Mouse (Mus musculus): ENCODE results near the gene Mturn.

Mturn gene

GRCm38 (mm10) chr6:54698691-54699476 is 17.5 kb downstream of the Mturn start:
- no peak for DNase-seq (ENCODE audit: low read depth, low spot score)

- DNase-seq (ENCODE audit: low read depth, low spot score) = no peak
Observed at GRCm38 (mm10) chr6:54699477-54700056, 18.1 kb downstream of the Mturn start.

GRCm38 (mm10) chr6:54700516-54700915 is 19.1 kb downstream of the Mturn start:
- no peak for DNase-seq (ENCODE audit: low read depth, low spot score)

- no peak for DNase-seq (ENCODE audit: low read depth, low spot score)
Observed at GRCm38 (mm10) chr6:54701901-54702300, 20.5 kb downstream of the Mturn start.

GRCm38 (mm10) chr6:54703633-54704538 is 22.5 kb downstream of the Mturn start:
- DNase-seq (ENCODE audit: low read depth, low spot score) = no peak

GRCm38 (mm10) chr6:54704539-54704845 is 23.1 kb downstream of the Mturn start:
- DNase-seq (ENCODE audit: low read depth, low spot score) = no peak

GRCm38 (mm10) chr6:54704847-54705246 is 23.4 kb downstream of the Mturn start:
- DNase-seq (ENCODE audit: low read depth, low spot score) = no peak

- no peak for DNase-seq (ENCODE audit: low read depth, low spot score)
Observed at GRCm38 (mm10) chr6:54705387-54705909, 24.0 kb downstream of the Mturn start.

GRCm38 (mm10) chr6:54706099-54706498 is 24.7 kb downstream of the Mturn start:
- no peak for DNase-seq (ENCODE audit: low read depth, low spot score)

- DNase-seq (ENCODE audit: low read depth, low spot score) = no peak
Observed at GRCm38 (mm10) chr6:54706611-54707172, 25.3 kb downstream of the Mturn start.

- no peak for DNase-seq (ENCODE audit: low read depth, low spot score)
Observed at GRCm38 (mm10) chr6:54708646-54709045, 27.2 kb downstream of the Mturn start.

GRCm38 (mm10) chr6:54715697-54716096 is 34.3 kb downstream of the Mturn start:
- DNase-seq (ENCODE audit: low read depth, low spot score) = no peak

GRCm38 (mm10) chr6:54718779-54719685 is 37.6 kb downstream of the Mturn start:
- no peak for DNase-seq (ENCODE audit: low read depth, low spot score)

- DNase-seq (ENCODE audit: low read depth, low spot score) = no peak
Observed at GRCm38 (mm10) chr6:54719686-54720310, 38.4 kb downstream of the Mturn start.

GRCm38 (mm10) chr6:54720512-54721251 is 39.3 kb downstream of the Mturn start:
- no peak for DNase-seq (ENCODE audit: low read depth, low spot score)

- no peak for DNase-seq (ENCODE audit: low read depth, low spot score)
Observed at GRCm38 (mm10) chr6:54721252-54721635, 39.8 kb downstream of the Mturn start.

- no peak for DNase-seq (ENCODE audit: low read depth, low spot score)
Observed at GRCm38 (mm10) chr6:54726309-54726708, 44.9 kb downstream of the Mturn start.

- no peak for DNase-seq (ENCODE audit: low read depth, low spot score)
Observed at GRCm38 (mm10) chr6:54726796-54727195, 45.4 kb downstream of the Mturn start.

GRCm38 (mm10) chr6:54727416-54727815 is 46.0 kb downstream of the Mturn start:
- DNase-seq (ENCODE audit: low read depth, low spot score) = no peak

All from c-Kit-negative CD71-positive TER-119-positive erythroid progenitor cells, embryonic 14.5 days (primary cell).